Mouse (Mus musculus): Measurements from ENCODE around the gene Prss46.

GRCm38 (mm10) chr9:110800834-110801479 is 43.3 kb upstream of the Prss46 start:
- TF ChIP-seq CTCF (IDR thresholded peaks at IDR 0.05; ENCODE audit: borderline replicate concordance, control insufficient read depth, extremely low read depth, insufficient read depth, low read length, poor library complexity) = no peak
- no peak for TF ChIP-seq POLR2A (IDR thresholded peaks at IDR 0.05; ENCODE audit: control insufficient read depth, extremely low read depth, insufficient read depth, low read length, poor library complexity)

Measured in thymus, adult 2 months (tissue).